Mouse (Mus musculus) adrenal gland, adult 2 months (tissue): ENCODE results near the gene Kcnma1. TPM values are rescaled to one million over a fixed set of nuclear protein-coding genes. Genes with fewer than 3 reads are reported as not detected.

ENCODE experiments used
- DNase-seq: peaks from one replicate; pipeline ENCODE4 v3.0.0; 2021
- polyA plus RNA-seq: library from polyadenylated mRNA; depleted of rRNA; stranded (reverse); fragments of >200 nt; gene quantifications from 2 replicates; pipeline ENCODE4 v1.2.3, GENCODE M21; 2012
- total RNA-seq, 2 experiments: library from RNA; stranded (reverse); gene quantifications; 2 replicates each; pipeline ENCODE4 v1.2.3; 2021

Gene Kcnma1
- total and polyA plus RNA-seq, 3 experiments: 27.6 to 77.4 (median 48.9) TPM

DNA sequence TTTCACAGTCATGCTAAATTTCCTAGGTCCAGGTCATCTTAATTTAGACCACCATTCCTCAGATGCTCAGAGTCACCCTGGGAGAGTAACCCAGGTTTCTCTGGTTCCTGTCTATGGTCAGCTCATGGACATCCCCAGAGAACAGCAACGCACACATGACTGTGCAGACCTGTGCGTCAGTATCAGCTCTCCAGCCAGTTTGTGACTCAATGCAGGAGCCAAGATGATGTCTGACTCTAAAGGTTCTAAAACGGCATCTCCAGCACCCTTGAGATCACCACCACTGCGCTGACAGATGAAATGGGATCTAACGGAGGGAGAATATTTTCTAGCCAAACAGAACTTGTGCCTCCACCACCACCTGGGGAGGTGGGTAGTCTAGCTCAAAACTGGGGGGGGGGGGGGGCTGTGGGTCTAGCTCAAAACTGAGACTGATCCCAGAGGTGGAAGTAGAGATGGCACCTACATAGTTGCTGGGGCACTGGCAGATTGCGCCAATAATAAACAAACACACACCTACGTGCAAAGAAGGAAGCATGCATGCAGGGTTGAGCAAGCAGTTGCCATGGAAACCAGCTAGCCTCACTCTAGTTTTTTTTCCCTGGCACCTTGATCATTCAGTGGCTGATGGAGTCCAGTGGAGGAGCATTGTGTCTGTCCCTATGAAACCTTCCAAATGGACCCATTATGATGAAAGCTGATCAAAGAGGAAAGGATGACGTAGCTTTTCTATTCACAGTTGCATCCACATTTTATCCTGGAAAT, 231.3 kb downstream of the Kcnma1 start:
- DNase-seq: no peak

DNA sequence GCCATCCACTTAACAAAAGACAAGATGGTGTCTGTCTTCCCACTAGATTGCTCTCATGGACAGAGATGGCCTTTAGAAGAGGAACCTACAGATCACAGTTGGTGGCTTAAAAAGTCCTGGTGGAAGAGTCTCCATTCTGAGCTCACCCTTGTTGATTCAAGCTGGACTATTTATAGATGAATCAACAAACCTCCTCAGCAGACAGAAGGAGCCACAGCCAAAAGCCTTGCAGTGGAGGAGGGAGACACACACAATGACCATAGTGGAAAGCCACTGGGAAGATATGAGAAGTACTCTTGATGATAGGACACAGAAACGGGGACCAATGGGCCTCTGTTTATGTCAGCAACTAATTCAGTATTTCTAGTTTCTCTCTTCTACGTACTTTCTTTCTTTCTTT, 239.7 kb downstream of the Kcnma1 start:
- no peak for DNase-seq

DNA sequence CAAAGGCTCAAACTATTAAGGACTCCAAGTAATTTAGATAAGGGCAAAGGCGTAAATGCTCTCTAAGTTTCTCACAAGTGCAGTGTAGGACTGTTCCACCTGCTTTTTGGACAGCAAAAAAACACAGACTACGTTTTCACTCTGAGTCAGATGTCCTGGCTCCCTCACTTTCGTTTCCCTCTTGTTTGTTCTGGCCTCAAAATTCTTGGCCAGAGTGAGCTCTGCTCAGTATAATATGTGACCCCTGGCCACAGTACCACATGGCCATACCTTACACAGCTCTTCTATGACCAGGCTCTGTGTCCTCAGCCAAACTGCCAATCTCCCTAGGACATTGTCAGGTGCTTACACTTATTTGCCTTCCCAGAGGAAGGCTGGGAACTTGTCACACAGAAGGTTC, 241.6 kb downstream of the Kcnma1 start:
- DNase-seq: no peak

DNA sequence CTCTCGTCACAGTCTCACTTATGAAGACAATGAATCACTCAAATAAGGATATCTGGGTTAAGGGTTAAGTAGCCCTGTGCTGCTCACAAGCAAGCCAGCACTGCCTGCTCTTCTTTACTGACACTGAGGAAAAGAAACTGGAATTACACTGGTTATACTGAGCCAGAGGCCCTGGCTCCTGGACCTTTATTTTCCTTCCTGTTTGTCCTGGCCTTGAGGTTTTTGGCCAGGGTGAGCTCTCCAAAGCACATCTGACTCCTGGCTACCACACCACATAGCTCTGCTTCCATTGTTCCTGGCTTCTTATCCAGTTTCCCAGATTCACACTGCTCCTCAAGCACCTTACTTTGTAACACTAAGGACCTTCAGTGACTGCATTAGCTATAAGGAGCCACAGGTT, 242.5 kb downstream of the Kcnma1 start:
- no peak for DNase-seq

DNA sequence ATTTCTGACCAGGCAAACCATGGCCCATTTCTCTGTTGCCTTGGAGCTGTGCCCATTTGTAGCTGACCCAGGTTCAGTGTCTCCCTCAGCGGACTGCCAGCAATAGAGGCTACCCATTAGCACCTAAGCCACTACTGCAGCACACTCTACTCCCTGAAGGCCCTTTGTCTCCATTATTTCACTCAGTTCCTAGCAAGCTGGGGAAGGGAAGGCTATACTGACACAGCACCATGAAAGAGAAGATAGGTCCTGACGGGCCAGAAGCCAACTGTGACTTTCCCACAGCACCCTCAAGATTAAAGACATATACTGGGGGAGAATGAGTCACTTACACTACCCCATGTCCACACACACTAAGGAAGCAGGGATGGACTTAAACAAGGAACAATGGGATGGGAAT, 251.8 kb downstream of the Kcnma1 start:
- DNase-seq: peak; percentile 21

DNA sequence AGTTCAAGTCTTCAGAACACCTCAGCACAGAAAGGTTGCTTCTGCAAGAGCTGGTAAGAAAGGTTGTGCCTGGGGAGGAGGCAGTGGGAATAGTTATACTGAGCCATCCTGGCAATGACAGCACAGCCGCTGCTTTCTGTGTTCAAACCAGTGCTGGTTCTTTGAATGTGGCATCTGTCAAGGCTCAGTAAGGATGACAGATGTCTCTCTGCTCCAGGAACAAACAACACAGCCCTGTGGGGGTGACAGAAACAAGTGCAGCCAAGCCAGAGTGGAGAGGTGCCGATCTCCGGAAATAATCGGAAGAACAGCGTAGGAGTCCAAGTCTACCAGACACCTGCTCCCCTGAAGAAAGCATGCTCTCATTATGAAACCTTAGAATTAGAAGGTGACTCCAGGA, 254.7 kb downstream of the Kcnma1 start:
- DNase-seq: no peak

DNA sequence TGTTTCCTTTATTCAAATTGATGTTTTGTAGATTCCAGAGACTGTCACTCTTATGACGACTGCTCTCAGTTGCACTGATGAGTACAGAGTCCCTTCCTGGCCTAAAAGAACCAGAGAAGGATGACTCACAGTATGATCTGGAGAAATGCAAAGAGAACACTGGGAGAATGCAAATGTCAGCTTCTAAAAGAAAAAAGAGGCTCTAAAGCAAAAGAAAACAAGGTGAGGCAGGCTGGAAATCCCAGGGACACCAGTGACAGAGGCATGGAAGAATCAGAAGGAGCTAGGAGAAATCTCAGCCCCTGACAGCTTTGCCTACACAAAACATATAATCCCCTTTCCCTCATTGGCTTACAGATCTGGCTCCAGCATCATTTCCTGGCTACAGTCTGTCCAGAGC, 255.9 kb downstream of the Kcnma1 start:
- DNase-seq: peak; percentile 27

DNA sequence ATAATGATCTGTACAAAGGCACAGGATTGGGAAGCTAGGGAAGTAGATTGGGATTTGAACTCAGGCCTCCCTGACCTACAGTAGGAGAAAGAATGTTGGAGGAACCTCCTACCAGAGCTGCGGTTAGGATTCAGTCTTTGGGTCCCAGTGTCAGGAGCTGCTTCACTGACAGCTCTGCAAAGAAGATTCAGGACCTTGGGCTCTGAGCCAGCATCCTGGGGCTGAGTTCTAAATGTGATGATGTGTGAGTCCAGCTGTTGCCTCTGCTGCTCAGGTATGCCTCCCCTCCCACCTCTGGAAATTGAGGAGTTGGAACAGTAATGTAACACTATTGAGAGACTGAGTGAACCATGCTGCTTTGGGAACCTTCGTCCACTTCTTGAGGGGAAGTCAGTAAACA, 266.3 kb downstream of the Kcnma1 start:
- DNase-seq: peak; percentile 38

DNA sequence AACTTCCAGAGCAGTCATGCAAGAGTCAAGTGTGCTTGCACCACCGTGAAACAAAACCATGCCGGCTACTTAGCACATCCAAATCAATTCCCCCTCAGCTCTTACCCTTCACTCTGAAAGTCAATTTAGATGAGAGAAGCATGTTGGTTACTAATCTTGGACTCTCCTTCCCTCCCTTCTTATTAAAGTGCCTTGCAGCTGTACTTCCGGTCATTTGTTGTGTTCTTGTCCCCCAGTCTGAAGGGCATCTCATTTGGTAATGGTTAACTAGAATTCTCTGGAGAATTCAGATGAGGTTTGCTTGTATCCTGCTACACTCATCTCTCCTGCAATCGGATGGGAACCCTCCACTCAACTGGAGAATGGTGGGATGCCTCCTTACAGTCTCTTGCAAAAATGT, 267.3 kb downstream of the Kcnma1 start:
- DNase-seq: no peak

DNA sequence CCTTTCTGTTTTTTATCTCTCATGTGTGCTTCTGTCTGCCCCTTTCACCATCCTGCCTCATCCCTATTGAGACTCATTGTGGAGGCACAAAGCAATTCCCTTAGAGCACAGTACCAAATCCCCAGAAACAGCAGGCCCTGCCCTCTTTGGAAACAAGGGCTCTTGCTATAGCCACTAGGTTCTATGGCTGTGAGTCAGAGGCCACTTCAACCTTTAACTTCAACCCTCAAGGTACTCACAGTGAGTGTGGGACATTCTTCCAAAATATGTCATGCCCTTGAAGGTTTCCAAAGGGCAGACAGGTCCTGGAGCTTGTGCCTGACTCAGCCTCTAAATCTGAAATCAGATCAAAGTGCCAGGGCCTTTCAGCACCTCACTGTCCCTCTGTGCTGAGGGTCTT, 272.8 kb downstream of the Kcnma1 start:
- peak; percentile 71 for DNase-seq

DNA sequence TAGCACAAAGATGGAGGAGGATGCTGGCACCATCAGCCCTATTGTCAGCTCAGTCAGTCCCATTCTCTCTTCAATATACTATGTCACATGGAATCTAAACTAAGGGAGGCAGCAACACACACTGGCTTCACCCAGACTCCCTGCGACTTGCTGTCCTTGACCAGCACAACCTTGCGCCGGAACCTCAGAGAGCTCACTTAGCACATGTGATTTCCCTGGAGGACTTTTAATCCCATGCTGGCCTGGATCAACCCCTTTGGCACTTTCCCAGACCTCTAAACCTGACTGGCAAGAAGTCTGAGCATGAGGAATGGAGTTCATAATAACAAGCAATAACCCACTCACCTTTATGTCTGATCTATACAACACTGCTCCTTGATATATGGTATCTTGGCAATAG, 280.1 kb downstream of the Kcnma1 start:
- DNase-seq: no peak

DNA sequence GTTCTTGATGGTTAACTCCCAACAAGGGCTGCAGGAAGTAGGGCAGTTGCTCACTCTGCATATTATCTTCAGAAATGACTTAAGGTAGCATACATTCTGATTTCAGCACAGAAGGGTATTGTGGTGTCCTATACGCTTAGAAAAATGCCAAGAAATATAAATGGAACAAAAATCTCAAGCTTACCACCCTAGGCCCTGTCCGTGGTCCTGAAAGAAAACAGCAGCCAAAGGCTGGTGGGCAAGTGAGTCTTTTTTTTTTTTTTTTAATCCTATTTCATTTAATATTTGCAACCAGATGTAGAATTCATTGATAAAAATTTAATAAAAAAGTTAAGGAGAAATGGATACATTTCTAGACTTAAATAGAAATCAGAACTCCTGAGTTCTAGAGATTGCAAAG, 284.9 kb downstream of the Kcnma1 start:
- DNase-seq: no peak

DNA sequence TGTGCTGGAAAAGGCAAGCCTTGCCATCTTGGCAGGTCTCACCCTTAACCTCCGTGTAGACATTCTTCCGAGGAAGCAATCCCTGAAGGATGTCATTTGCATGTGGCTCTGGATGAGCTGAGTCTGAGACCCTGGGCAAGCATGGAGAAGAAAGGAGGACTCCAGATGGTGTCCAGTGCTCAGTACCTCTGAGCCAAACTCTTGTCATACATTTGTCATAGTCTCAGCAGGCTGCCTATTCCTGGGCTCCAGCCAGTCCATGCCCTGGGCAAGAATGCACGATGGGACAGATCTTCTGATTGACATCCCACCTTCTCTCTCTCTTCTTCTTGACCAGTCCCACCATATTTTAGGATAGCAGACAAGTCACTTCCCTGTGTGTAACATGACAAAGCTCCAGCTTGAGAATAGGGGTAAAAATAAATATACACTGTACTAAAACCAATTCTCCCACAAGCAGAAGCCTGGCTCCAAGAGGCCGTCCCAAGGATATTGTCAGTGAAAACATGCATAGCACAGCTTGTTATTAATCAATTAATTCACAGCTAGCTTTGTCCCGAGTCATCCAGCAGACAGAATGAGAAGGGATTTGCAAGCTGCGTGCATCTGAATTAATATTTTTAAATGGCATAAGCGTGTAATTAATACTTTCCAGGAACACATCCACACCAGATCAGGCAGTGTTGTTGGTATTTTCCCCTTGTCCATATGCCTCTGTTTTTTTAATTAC, 290.4 kb downstream of the Kcnma1 start:
- DNase-seq: no peak

DNA sequence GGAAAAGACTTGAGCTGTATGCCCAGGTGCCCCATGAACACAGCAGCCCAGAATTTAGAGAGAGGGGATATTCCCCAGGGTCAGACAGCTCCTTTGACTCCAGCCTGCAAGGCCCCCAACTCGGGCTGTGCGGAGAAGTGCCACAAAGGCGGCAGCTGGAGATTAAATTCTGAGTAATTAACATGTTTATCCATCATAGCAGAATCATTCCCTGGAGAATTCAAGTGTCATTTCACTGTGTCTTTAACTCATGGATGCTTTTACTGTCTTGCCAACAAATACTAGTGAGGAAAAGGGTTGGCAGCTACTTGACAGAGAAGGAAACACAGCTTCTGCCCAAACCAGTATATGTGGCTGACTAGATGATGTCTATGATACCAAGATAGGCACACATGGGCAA, 295.0 kb downstream of the Kcnma1 start:
- DNase-seq: no peak

DNA sequence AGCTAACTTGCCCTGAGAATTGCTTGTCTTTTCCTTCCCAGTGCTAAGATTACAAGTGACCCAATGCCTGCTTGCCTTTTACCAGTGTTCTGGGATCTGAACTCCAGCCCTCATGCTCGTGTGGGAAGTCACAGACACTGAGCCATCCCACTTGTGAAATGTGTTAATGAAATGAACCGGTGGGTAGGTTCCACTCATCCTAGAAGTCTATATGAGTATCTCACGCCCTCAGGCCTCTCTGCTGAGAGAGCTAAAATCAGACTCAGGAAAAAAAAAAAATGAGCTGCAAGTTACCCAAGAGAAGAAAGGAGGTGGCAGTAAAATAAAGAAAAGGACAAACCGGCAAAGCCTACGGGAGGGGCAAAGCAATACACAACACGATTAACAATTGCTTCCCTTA, 295.6 kb downstream of the Kcnma1 start:
- no peak for DNase-seq

DNA sequence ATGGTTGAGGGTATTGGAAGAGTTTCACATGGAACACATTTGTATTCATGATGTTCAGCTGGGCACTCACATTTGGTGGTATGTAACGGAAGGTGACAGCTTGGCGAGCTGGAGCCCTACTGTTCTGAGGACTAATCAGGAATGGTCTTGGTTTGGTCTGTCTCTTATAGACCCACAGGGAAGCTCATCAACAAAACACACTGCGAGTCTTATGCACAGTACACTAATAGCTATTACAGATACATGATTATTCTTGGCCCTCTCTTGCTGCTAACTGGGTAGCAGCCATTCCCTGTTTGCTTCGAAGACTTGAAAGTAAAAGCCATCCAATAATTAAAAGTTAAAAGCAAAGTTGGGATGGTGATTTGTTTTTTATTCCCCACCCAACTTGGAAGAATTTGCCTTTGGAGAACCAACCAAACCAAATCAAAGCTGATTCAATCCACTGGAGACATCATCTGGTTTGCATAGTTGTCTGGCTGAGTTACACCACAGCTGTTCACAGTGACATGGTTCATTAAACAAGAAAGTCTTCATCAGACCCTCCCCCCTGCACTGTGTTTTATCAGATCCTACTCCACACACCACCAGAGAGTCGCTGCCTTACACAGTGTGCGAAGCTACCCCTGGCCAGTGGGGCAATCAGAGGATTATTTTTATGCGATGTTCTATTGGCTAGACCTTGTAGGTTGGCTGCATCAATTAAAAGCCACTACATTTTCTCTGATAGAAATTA, 299.7 kb downstream of the Kcnma1 start:
- no peak for DNase-seq

DNA sequence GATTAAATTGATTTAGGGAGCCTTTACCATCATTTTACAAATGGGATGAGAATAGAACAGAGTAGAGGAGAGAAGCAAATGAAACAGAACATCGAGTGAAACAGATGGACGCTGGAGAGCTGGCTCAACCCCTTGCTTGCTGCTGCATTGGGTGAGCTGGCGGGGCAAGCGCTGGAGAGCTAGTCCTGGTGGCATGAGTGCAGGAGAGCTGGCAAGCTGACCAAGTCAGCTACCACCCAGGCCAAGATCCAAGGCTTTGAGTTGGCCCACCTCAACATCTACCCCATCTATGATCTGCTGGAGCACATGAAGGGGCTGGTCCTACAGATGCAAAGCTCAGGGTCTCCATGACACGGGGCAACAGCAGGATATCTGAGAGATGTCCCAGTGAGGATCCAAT, 301.4 kb downstream of the Kcnma1 start:
- DNase-seq: no peak

DNA sequence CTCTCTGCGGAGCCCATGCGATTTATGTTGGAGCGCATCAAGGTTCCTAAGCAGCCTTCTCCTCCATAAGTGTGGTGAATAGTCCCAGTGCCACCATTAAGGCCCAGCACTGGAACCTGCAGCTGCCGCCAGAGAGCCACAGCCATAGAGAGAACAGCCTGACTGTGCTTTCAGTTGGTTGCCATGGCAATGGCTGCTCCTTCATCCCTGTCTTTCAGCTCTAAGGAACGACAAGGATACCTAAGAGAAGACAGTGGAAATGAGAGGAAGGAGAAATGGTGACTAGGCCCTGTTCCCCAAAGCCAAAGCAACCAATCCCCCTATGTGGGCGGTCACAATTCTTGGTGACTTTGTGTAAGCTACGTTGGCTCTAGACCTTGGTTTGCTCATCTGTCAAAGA, 303.3 kb downstream of the Kcnma1 start:
- DNase-seq: no peak

DNA sequence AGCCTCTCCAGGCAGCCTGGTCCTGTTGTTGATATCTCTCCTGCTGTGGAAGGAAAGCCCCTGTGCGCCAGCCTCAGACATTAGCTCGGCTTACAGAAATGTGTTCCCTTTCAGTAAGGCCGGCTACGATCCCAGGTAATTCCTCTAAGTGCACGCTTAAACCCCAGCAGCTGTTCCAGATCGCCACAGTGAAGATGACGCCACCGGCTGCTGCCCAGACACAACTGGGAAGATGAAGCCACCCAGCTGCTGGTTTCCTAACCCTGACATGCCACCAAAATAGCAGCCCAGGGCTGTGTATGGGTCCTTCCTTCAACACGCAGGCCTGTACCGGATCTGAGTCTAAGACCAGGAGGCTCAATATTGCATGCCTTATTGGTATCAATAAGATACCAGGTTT, 307.5 kb downstream of the Kcnma1 start:
- no peak for DNase-seq

DNA sequence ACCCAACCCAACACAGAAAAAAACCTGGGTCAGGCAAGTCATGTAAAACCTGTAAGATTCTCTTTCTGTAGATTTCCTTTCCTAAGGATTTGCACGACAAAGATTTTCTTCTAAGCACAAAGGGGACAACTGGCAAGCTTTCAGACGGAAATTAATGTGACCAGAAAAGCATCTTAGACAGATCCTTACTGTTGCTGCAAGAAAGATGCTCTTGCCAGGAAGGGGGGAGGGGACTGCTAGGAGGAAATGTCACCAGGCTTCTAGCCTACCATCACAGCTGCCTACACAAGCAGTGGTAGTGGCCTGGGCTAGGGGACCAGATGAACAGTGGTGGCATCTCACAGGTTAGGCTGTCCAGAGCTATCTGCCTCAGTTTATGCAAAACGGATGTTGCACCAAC, 308.6 kb downstream of the Kcnma1 start:
- DNase-seq: no peak

DNA sequence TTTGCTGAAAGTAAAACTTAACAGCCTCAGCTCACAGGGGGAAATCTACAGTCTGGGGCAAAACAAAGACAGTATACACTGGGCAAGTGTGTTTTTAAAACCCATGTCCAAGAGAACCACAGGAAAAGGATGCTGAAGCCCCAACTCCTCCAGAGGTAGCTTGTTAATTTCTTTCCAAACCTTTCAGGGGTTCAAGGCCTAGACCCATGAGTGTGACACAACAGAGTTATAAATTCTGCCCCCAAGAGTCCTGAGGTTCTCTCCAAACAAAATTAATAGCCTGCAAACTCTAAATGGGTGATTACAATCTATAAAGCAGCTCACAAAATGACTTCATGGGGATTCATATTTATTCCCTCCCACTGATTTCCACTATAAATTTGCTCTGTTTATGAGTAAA, 310.0 kb downstream of the Kcnma1 start:
- no peak for DNase-seq

DNA sequence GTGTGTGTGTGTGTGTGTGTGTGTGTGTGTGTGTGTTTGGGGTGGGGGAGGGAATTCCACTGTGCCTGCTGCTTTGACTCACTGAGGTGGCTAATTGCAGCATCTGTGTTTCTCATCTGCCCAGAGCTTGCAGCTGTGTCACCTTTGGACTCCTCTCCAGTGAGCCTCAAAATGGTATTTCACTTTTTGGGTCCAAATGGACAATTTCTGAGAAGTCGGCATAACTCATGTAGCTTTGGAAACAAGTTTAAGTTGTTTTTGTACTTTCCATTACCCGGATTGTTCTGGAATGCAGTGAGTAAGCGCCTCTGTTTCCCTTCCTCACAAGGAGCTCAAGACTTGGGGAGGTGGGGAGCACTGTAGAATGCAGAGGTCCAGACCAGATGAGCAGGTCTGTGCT, 317.9 kb downstream of the Kcnma1 start:
- DNase-seq: no peak

DNA sequence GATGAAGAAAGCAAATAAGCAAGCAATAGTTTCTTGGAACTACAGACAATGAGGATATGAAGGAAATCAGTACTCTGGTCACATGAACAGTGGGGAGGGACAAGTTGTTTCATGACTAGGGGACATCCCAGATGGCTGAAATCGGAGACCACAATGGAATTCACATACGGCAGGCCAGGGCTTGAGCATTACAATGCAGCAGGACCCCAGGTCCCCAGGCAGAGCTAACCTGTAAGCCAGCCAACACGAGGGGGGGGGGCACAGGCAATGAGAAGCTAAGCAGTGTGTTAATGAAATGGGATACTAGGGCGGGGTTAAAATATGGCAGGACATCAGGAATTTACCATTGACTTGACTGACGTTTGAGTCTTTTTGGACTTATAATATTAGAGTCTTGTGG, 324.6 kb downstream of the Kcnma1 start:
- no peak for DNase-seq
